Mouse (Mus musculus) embryonic facial prominence, embryonic 11.5 days (tissue): ENCODE measurements at regions not wholly inside any gene's neighbourhood (a gene's known extent, or its start where the extent isn't known, plus 50 kb on each side); places are given as distances from the start of the nearest gene placed in this dataset.
A peak's percentile ranks its signal among the peaks of the same experiment; 100 is the strongest.

Experiments
- ATAC-seq: fragments of 200-750 bp; cut with Nextera tagmentation; replicated peaks from 2 replicates; pipeline ENCODE4 v1.8.0; 2017; ENCODE audit warnings: low read depth; ENCODE audit not compliant: insufficient number of reproducible peaks, low FRiP score, low TSS enrichment
- DNase-seq: peaks from one replicate; pipeline ENCODE4 v3.0.0-alpha.2; 2015; ENCODE audit warnings: low spot score
- H3K27ac ChIP-seq: fragments of 300-500 bp; sonication (generic); replicated peaks from 2 replicates; pipeline ENCODE4 v1.5.1; 2014; ENCODE audit warnings: mild to moderate bottlenecking, low read depth, low read length, control low read depth
- H3K27me3 ChIP-seq: fragments of 300-500 bp; sonication (generic); 2 replicates; pipeline ENCODE4 v1.6.1; 2014; ENCODE audit warnings: mild to moderate bottlenecking, low read length, moderate library complexity, mixed read lengths; ENCODE audit not compliant: control insufficient read depth, insufficient read depth
- H3K36me3 ChIP-seq: fragments of 300-500 bp; sonication (generic); replicated peaks from 2 replicates; pipeline ENCODE4 v1.6.1; 2014; ENCODE audit warnings: low read depth, mild to moderate bottlenecking, low read length, moderate library complexity, mixed read lengths; ENCODE audit not compliant: control insufficient read depth, insufficient read depth
- H3K4me1 ChIP-seq: fragments of 300-500 bp; sonication (generic); 2 replicates; pipeline ENCODE4 v1.6.1; 2014; ENCODE audit warnings: low read length, mixed read lengths; ENCODE audit not compliant: control insufficient read depth, insufficient read depth
- H3K4me2 ChIP-seq: fragments of 300-500 bp; sonication (generic); 2 replicates; pipeline ENCODE4 v1.6.1; 2014; ENCODE audit warnings: low read depth, mild to moderate bottlenecking, control low read depth, low read length, moderate library complexity
- H3K4me3 ChIP-seq: fragments of 300-500 bp; sonication (generic); 2 replicates; pipeline ENCODE4 v1.5.1; 2014; ENCODE audit warnings: low read depth, low read length, control low read depth
- H3K9ac ChIP-seq: fragments of 300-500 bp; sonication (generic); replicated peaks from 2 replicates; pipeline ENCODE4 v1.6.1; 2014; ENCODE audit warnings: mild to moderate bottlenecking, control low read depth, low read length
- H3K9me3 ChIP-seq: fragments of 300-500 bp; sonication (generic); replicated peaks from 2 replicates; pipeline ENCODE4 v1.6.1; 2016; ENCODE audit warnings: mild to moderate bottlenecking, low read length, inconsistent platforms, mixed read lengths; ENCODE audit not compliant: control insufficient read depth
- WGBS: fragments of 180-500 bp; shearing (Covaris S2); extraction: QIAGEN DNeasy Blood & Tissue Kit; methylation state at CpG from one replicate; pipeline ENCODE4 v1.1.7; 2014; 5-methylcytosine and 5-hydroxymethylcytosine counted together

- Histone ChIP-seq H3K9me3 (no peaks in the 10 kb centered on the region), H3K4me2 (no peak overlapping the region), H3K27me3 (no peaks in the 10 kb centered on the region), H3K36me3 (no peaks in the 10 kb centered on the region), H3K9ac (no peak overlapping the region), H3K27ac (no peak overlapping the region), H3K4me1 (no peaks in the 10 kb centered on the region), H3K4me3 (no peak overlapping the region)
- WGBS: 85% methylated on average over 11 of the region's 11 CpGs
- DNase-seq (no peak), ATAC-seq (no peak)
These were observed 189.5 kb upstream of the Map3k1 start for GRCm38 (mm10) chr13:111997980-111998945.

DNA sequence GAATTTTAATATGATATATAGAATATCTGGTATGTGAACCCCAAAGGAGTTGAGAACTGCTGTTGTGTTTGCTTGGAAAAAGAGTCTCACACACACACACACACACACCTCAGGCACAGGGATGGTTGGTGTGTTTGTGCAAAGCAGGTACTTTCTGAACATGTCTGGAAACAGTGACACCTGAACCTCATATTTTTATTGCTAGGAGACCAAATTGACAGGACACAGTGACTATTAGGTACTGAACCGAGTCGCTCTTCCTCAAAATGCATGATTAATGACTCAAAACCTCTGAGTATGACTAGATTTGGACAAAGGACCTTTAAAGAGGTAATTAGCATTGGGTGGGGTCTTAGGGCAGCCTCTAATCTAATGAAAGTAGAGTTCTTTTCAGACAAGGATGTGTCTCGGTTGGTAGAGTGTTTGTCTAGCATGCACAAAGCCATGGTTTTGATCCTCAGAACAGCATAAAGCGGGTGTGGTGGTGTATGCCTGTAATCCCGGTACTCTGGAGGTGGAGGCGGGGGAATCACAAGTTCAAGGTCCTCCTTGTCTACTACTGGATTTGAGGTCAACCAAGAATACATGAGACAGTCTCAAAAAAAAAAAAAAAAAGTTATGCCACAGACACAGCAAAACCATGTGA, 191.0 kb upstream of the Map3k1 start:
- H3K4me1 ChIP-seq: no peaks in the 10 kb centered on the region
- no peak overlapping the region for H3K4me3 ChIP-seq
- H3K36me3 ChIP-seq: no peaks in the 10 kb centered on the region
- no peak overlapping the region for H3K27ac ChIP-seq
- H3K9ac ChIP-seq: no peak overlapping the region
- H3K9me3 ChIP-seq: no peaks in the 10 kb centered on the region
- H3K4me2 ChIP-seq: no peak overlapping the region
- ATAC-seq (no peak), DNase-seq (no peak)
- H3K27me3 ChIP-seq: no peaks in the 10 kb centered on the region
- WGBS: 93% methylated on average over 6 of the region's 6 CpGs

DNA sequence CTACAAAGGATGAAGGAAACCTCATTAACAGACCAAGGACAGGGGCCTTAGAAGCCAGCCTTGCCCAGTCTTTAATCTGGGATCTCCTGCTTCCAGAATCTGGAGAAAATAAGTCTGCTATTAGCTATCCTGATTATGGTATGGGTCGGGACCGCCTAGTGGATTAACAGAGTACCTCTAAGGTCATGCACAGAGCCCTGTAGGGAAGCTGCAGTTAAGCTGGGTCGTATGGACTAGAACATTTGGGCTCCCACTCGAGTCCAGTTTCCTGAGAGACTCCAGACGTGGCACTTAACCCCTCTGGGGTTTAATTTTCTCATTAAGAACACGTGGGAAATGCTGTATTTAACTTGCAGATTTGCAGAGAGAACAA, 191.5 kb upstream of the Map3k1 start:
- no peaks in the 10 kb centered on the region for H3K9me3 ChIP-seq
- H3K9ac ChIP-seq: no peak overlapping the region
- H3K27me3 ChIP-seq: no peaks in the 10 kb centered on the region
- no peak overlapping the region for H3K27ac ChIP-seq
- ATAC-seq (no peak), DNase-seq (no peak)
- H3K4me2 ChIP-seq: no peak overlapping the region
- 44% methylated on average over 6 of the region's 6 CpGs for WGBS
- no peaks in the 10 kb centered on the region for H3K4me1 ChIP-seq
- no peak overlapping the region for H3K4me3 ChIP-seq
- no peaks in the 10 kb centered on the region for H3K36me3 ChIP-seq

DNA sequence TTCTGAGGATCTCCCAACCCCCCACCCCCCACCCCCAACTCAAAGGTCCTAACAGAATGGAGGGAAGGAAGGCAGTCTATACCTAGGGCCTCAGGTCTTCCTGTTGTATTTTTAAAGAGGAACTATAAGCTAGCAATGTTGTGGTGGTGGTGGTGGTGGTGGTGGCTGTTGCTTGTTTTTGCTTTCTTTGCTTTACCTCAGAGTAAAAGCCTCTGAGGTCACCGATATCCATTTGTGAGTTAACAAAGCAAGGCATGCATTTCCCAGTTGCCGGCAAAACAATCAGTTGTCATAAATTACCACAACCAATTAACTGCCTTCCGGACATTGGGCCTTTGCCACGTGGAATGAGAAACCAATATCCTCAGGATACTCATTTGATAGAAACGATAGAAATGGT, 191.9 kb upstream of the Map3k1 start:
- Histone ChIP-seq H3K4me3 (no peak overlapping the region), H3K4me1 (no peaks in the 10 kb centered on the region), H3K9ac (no peak overlapping the region), H3K27me3 (no peaks in the 10 kb centered on the region), H3K36me3 (no peaks in the 10 kb centered on the region), H3K27ac (no peak overlapping the region), H3K9me3 (no peaks in the 10 kb centered on the region), H3K4me2 (no peak overlapping the region)
- ATAC-seq (no peak), DNase-seq (no peak)
- WGBS: 67% methylated on average over 5 of the region's 5 CpGs

DNA sequence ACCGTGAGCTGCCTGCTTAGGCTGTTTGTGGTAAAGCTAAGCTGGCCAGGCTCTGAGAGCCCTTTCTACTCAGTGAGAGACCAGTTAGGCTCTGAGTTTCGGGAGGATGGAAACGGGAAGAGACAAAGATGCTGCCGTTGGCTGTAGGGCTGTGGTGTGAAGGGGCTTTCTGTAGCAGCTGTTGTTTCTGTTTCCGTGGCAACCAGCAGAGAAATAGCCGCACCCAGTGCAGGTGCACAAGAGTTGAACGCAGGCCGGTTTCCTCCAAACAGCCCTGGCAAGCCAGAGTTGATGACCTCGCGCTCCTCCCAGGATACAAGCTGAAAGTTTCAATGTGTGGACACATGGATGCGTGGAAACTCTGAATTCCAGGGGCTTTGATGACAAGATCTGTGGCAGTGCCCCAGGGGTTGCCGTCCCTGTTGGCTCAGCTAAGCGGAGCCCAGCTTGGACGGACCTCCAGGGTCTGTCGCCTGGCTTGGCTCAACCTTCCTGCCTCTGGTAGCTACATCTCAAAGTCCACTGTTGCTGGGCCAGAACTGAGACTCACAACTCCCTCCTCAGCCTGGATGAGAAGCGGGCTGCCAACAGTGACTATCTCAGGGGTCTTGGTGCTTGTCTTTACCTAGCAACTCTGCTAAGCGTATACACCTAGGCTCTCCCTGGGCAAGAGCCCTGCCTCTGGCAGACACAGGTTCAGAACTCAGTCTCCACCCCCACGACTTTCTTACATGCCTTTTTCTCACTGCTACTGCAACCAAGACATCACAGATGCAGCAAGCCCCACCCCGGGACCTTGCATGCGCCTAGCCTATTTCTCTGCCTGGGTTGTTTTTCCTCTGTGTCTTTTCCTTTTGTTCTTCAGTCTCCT, 192.6 kb upstream of the Map3k1 start:
- DNase-seq: peak; percentile 54
- Histone ChIP-seq H3K4me1 (no peaks in the 10 kb centered on the region), H3K36me3 (no peaks in the 10 kb centered on the region), H3K9me3 (no peaks in the 10 kb centered on the region), H3K4me2 (no peak overlapping the region), H3K9ac (no peak overlapping the region), H3K27me3 (no peaks in the 10 kb centered on the region), H3K27ac (no peak overlapping the region), H3K4me3 (no peak overlapping the region)
- no peak for ATAC-seq
- 55% methylated on average over 20 of the region's 20 CpGs for WGBS

DNA sequence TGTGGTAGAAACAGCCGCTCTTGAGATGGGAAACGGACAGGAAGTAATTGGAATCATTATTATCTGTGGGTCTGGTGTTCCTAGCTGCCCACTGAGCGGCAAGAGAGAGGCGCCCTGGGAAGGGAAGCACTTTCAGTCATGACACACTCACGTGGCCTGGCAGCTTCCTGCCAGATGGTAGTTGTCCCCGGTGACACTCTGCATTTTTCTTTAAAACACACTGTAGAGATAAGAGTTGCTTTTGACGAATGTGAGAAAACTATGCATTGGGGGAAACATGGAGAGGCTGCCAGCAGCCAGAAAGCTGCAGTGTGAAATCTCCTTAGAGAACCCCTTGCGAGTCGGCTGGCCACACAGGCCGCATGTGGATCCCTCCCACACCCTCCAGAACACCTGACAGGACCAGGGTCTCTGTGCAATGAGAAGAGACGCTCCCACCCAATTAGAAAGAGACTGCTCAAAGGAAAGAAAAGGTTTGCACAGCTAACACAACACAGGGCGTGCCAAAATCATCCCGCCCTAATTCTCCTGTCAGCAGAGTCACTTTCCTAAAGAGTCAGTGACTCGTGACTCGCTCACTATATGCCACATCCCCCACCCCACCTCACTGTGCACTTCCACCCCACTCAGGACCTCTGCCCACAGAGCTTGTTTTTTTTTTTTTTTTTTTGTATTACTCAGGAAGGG, 194.0 kb upstream of the Map3k1 start:
- WGBS: 55% methylated on average over 15 of the region's 15 CpGs
- H3K4me3 ChIP-seq: no peak overlapping the region

DNA sequence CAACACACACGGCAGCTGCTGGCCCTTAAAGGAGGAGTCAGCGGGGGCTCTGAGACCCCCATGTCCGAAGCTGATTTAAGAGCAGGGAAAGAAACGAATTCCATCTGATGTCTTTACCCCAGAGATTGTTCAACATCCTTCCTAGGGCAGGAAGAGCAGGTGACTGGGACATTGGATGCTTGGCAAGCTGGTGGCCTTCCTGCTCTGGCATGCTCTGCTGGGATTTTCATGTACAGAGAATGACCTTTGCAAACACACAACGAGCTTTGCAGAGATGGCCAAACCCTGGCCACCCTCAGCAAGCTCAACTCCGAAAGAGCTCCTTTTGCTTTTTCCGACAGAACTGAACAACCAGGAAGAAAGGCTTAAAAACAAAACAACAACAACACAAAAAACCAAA, 194.7 kb upstream of the Map3k1 start:
- no peak for DNase-seq
- no peaks in the 10 kb centered on the region for H3K27me3 ChIP-seq

More for the DNA sequence above, 194.0 kb upstream of the Map3k1 start:
- Histone ChIP-seq H3K4me2 (no peak overlapping the region), H3K4me1 (no peaks in the 10 kb centered on the region), H3K27me3 (no peaks in the 10 kb centered on the region), H3K9ac (no peak overlapping the region), H3K27ac (no peak overlapping the region), H3K9me3 (no peaks in the 10 kb centered on the region), H3K36me3 (no peaks in the 10 kb centered on the region)
- no peak for ATAC-seq
- DNase-seq: no peak

More for the DNA sequence above, 194.7 kb upstream of the Map3k1 start:
- WGBS: 75% methylated on average over 7 of the region's 7 CpGs
- H3K27ac ChIP-seq: no peak overlapping the region
- H3K4me3 ChIP-seq: no peak overlapping the region
- no peak overlapping the region for H3K9ac ChIP-seq
- H3K4me2 ChIP-seq: no peak overlapping the region
- no peaks in the 10 kb centered on the region for H3K9me3 ChIP-seq
- ATAC-seq: no peak
- no peaks in the 10 kb centered on the region for H3K36me3 ChIP-seq
- no peaks in the 10 kb centered on the region for H3K4me1 ChIP-seq
